Mouse (Mus musculus) intestine, embryonic 14.5 days (tissue): ENCODE measurements around the gene Pomgnt2. TPM values are rescaled to one million over a fixed set of nuclear protein-coding genes. Genes with fewer than 3 reads are reported as not detected.

Experiments used
- ATAC-seq: fragments of 200-750 bp; cut with Nextera tagmentation; replicated peaks from 2 replicates; pipeline ENCODE4 v1.8.0; 2017; ENCODE audit warnings: low read depth, moderate number of reproducible peaks, moderate TSS enrichment, moderate library complexity; ENCODE audit not compliant: low FRiP score, low TSS enrichment
- DNase-seq: peaks from one replicate; pipeline ENCODE4 v3.0.0-alpha.2; 2018; ENCODE audit warnings: low spot score
- H3K27ac ChIP-seq: fragments of 300-500 bp; sonication (generic); 2 replicates; pipeline ENCODE4 v1.5.1; 2014; ENCODE audit warnings: low read depth, mild to moderate bottlenecking, control low read depth
- H3K27me3 ChIP-seq: fragments of 300-500 bp; sonication (generic); replicated peaks from 2 replicates; pipeline ENCODE4 v1.6.1; 2014; ENCODE audit warnings: low read length, control low read depth; ENCODE audit not compliant: control insufficient read depth, insufficient read depth
- H3K36me3 ChIP-seq: fragments of 300-500 bp; sonication (generic); 2 replicates; pipeline ENCODE4 v1.6.1; 2014; ENCODE audit warnings: low read length, control low read depth; ENCODE audit not compliant: control insufficient read depth, insufficient read depth
- H3K4me1 ChIP-seq: fragments of 300-500 bp; sonication (generic); replicated peaks from 2 replicates; pipeline ENCODE4 v1.6.1; 2014; ENCODE audit warnings: low read length, control low read depth, mixed read lengths; ENCODE audit not compliant: control insufficient read depth, insufficient read depth
- H3K4me2 ChIP-seq: fragments of 300-500 bp; sonication (generic); 2 replicates; pipeline ENCODE4 v1.6.1; 2014; ENCODE audit warnings: low read length
- H3K4me3 ChIP-seq: fragments of 300-500 bp; sonication (generic); 2 replicates; pipeline ENCODE4 v1.5.1; 2014; ENCODE audit warnings: low read depth, low read length, control low read depth, mixed read lengths
- H3K9ac ChIP-seq: fragments of 300-500 bp; sonication (generic); 2 replicates; pipeline ENCODE4 v1.6.1; 2014; ENCODE audit warnings: mild to moderate bottlenecking, low read length
- H3K9me3 ChIP-seq: fragments of 300-500 bp; sonication (generic); 2 replicates; pipeline ENCODE4 v1.6.1; 2016; ENCODE audit warnings: low read length, control low read depth; ENCODE audit not compliant: control insufficient read depth
- WGBS: fragments of 180-500 bp; shearing (Covaris S2); extraction: QIAGEN DNeasy Blood & Tissue Kit; methylation state at CpG from one replicate; pipeline ENCODE4 v1.1.7; 2014; 5-methylcytosine and 5-hydroxymethylcytosine counted together
- polyA plus RNA-seq: library from polyadenylated mRNA; unstranded; fragments of >200 nt; fragmentation: Nextera tagmentation; extraction: Ambion mirVana; gene quantifications from 2 replicates; pipeline ENCODE4 v1.2.1, GENCODE M21; 2014

Gene Pomgnt2
- polyA plus RNA-seq, 1 experiment from 2014 or later, result 12.8 TPM

DNA sequence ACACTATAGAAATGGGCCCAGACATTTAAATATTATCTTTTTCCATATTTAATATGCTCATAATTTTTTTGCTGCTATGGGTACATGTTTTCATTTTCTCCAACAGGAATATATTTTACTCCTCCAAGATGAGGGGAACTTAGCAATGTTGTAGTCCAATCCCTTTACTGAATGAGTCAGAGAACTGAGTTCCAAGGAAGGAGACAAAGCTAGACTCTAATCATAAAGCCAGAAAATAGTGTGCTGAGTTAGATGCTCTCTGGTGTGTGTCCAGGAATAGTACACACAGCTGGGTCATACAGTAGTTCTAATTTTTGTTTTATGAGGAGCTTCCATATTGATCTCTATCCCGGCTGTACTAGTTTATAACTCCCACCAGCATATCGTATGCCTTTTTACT lies 9.3 kb upstream of the Pomgnt2 start:
- ATAC-seq, result no peak
- 88% methylated on average over 2 of the region's 2 CpGs for WGBS

DNA sequence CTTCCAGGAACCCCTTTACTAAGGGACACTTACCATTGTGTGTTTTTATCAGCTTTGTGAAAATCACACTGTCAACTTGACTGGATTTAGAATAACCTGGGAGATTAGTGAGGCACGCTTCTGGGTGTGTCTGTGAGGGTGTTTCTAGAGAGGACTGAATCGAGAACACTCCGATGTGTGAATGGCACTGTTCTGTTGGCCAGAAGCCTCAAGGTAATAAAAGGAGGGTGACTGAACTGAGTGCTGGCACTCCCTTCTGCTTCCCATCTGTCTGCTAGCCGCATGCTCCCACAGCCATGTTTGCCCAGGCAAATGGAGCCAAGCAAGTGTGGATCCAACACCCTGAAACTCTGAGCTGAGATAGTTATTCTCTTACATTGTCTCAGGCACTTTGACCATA lies 1.1 kb upstream of the Pomgnt2 start:
- DNase-seq (no peak), ATAC-seq (no peak)
- WGBS, result 60% methylated on average over 4 of the region's 4 CpGs

More for the DNA sequence above, 9.3 kb upstream of the Pomgnt2 start:
- Histone ChIP-seq H3K27me3 (0 out of 2 replicates have a peak, but pooled peaks cover 2% of the 10 kb centered on the region), H3K9me3 (no peaks in the 10 kb centered on the region), H3K4me2 (no peak overlapping the region), H3K36me3 (no peaks in the 10 kb centered on the region), H3K4me1 (no peaks in the 10 kb centered on the region), H3K27ac (no peak overlapping the region), H3K9ac (no peak overlapping the region), H3K4me3 (no peak overlapping the region)
- DNase-seq, result no peak

DNA sequence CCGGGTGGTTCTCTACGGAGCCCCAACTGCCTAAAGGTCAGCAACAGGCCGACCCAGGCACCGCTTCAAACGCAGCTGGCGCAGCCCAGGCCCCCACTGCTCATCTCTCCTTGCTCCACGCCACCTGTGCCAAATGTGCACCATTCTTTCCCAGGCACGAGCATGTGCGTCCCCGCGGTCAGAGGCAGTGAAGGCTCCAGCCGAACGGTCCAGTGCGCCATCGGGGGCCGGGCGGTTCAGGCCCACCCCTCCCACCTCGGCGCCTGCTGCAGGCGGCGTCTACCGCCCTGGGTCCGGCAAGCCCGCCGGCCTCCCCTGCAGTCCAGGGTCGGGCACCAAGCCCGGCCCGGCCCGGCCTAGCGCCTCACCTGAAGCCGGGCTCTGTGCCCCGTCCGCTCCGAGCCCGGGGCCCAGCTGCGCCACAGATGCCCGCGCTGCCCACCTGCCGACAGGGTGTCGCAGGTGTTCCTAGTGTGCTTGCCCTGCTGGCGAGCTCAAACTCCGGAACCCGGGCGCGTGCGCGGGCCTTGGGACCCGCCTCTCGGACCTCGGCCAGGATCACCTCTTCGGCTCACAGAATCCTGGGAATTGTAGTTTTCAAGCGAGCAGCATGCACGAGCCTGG lies 1.3 kb downstream of the Pomgnt2 start:
- 0 out of 2 replicates have a peak, but pooled peaks cover 2% of the 10 kb centered on the region for H3K4me1 ChIP-seq
- peak overlapping the region; percentile 72 for H3K9ac ChIP-seq
- no peaks in the 10 kb centered on the region for H3K36me3 ChIP-seq
- H3K27me3 ChIP-seq, result no peaks in the 10 kb centered on the region
- under 1% methylated on average over 50 of the region's 53 CpGs for WGBS
- peak overlapping the region; percentile 73 for H3K4me3 ChIP-seq
- H3K4me2 ChIP-seq, result peak overlapping the region; percentile 96
- no peaks in the 10 kb centered on the region for H3K9me3 ChIP-seq
- peak; percentile 88 for DNase-seq
- peak; percentile 82 for ATAC-seq
- no peak overlapping the region for H3K27ac ChIP-seq

More for the DNA sequence above, 1.1 kb upstream of the Pomgnt2 start:
- H3K9ac ChIP-seq, result no peak overlapping the region
- H3K27me3 ChIP-seq, result no peaks in the 10 kb centered on the region
- H3K27ac ChIP-seq, result no peak overlapping the region
- no peak overlapping the region for H3K4me2 ChIP-seq
- H3K36me3 ChIP-seq, result no peaks in the 10 kb centered on the region
- no peaks in the 10 kb centered on the region for H3K4me1 ChIP-seq
- H3K4me3 ChIP-seq, result no peak overlapping the region
- no peaks in the 10 kb centered on the region for H3K9me3 ChIP-seq

DNA sequence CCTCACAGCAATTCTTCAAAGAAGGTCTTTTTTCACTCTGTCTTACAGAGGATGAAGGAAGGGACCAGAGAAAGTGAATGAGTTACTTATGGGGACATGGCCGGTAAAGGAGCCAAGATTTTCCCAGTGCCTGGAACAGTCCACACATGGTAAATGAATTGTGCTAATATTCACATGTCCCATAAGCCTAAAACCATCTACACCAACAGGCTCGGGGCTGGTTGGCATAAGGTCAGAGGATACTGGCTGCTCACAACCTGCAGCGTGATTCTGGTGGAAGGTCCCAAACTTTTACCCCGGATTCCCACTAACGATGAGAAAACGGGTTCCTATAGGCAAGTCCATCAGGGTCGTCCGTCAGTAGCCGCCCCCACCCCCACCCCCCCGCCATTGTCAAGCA lies 1.8 kb downstream of the Pomgnt2 start:
- Histone ChIP-seq H3K9ac (peak overlapping the region; percentile 72), H3K4me3 (peak overlapping the region; percentile 73), H3K9me3 (no peaks in the 10 kb centered on the region), H3K4me1 (0 out of 2 replicates have a peak, but pooled peaks cover 2% of the 10 kb centered on the region), H3K27ac (no peak overlapping the region), H3K4me2 (peak overlapping the region; percentile 96), H3K27me3 (no peaks in the 10 kb centered on the region), H3K36me3 (no peaks in the 10 kb centered on the region)
- WGBS, result 14% methylated on average over 10 of the region's 10 CpGs
- ATAC-seq, result 0 out of 2 replicates have a peak, but pooled peaks have one; percentile 21
- no peak for DNase-seq

DNA sequence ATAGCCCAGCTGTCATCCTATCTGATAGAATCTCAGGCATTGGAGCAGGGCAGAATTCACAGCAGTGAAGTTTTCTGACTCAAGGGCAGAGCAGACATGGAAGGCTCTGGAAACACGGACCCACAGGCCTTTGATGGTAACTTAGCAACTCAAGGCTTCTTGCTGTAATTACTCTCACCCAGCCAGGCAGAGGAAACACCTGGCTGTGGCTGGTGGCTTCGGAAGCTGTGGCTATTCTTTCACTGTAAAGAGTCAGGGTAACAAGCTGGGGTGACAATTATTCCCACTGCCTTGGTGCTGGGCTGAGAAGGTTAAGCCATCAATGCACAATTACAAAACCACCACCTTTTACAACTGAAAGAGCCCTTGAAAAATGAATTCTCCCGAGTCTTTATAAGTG lies 3.9 kb downstream of the Pomgnt2 start:
- Histone ChIP-seq H3K36me3 (no peaks in the 10 kb centered on the region), H3K27me3 (no peaks in the 10 kb centered on the region), H3K4me2 (no peak overlapping the region), H3K9ac (no peak overlapping the region), H3K27ac (no peak overlapping the region), H3K9me3 (no peaks in the 10 kb centered on the region), H3K4me1 (0 out of 2 replicates have a peak, but pooled peaks cover 2% of the 10 kb centered on the region), H3K4me3 (no peak overlapping the region)
- WGBS, result 71% methylated on average over 3 of the region's 3 CpGs
- no peak for DNase-seq
- no peak for ATAC-seq

DNA sequence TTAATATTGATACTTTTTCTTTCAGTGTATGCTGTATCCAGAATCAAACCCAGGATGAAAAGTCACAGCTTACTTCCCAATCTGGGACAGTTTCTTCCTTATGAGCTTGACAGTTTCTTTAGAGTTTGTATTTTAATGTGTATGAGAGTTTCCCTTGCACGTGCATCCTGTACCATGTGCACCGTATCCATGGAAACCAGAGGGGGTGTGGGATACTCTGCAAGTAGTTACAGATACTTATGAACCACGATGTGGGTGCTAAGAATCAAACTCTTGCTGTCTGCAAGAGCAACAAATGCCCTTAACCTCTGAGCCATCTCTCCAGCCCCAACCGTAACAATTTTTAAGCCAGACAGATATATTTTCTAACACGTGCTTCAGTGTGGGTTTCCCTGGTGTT lies 5.9 kb downstream of the Pomgnt2 start:
- Histone ChIP-seq H3K4me1 (0 out of 2 replicates have a peak, but pooled peaks cover 2% of the 10 kb centered on the region), H3K27me3 (no peaks in the 10 kb centered on the region), H3K4me3 (no peak overlapping the region), H3K9me3 (no peaks in the 10 kb centered on the region), H3K9ac (no peak overlapping the region), H3K36me3 (no peaks in the 10 kb centered on the region), H3K27ac (no peak overlapping the region), H3K4me2 (no peak overlapping the region)
- 75% methylated on average over 5 of the region's 5 CpGs for WGBS
- ATAC-seq, result no peak
- DNase-seq, result no peak

DNA sequence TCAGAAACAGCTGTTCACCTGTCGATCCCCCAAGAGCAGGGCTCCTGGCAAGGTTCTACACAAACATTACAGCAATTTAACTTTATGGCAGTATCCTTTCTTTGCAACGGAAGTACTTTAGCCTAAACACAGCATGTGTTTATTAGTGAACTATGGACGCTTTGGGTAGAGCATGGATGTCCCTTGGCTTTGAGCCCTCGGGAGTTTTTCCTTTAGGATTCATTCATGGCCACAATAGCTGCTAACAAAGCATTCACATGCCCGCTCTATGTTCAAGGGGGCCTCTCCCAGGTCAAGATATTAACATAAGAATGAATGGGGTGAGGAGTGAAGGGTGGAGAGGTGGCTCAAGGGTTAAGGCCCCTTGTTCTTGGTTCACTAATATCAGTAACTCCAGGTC lies 7.4 kb downstream of the Pomgnt2 start:
- no peak overlapping the region for H3K4me3 ChIP-seq
- WGBS, result 53% methylated on average over 5 of the region's 5 CpGs
- H3K27ac ChIP-seq, result no peak overlapping the region
- 0 out of 2 replicates have a peak, but pooled peaks cover 2% of the 10 kb centered on the region for H3K4me1 ChIP-seq
- no peak overlapping the region for H3K4me2 ChIP-seq
- H3K27me3 ChIP-seq, result no peaks in the 10 kb centered on the region
- DNase-seq, result no peak
- H3K9me3 ChIP-seq, result no peaks in the 10 kb centered on the region
- no peak overlapping the region for H3K9ac ChIP-seq
- no peak for ATAC-seq
- H3K36me3 ChIP-seq, result no peaks in the 10 kb centered on the region

DNA sequence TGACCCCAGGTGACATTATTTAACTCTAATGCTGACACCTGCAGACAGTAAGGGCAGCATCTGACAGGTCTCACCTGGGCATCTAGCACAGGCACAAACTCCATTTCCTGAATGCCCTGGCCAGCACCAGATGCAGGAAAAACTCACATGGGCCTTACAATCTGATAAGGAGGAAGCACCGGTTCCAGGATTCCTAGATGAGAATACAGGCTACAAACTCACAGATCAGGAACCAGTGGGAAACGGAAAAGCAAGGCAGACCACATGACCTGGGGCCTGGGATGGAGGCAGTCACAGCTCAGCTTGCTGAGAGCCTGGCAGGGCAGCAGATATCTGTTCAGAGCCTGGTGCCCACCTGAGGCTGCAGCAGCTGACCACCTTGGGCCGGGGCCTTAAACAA lies 8.0 kb downstream of the Pomgnt2 start:
- H3K36me3 ChIP-seq, result no peaks in the 10 kb centered on the region
- H3K27ac ChIP-seq, result no peak overlapping the region
- no peak for DNase-seq
- H3K4me3 ChIP-seq, result no peak overlapping the region
- ATAC-seq, result no peak
- H3K27me3 ChIP-seq, result no peaks in the 10 kb centered on the region
- 0 out of 2 replicates have a peak, but pooled peaks cover 2% of the 10 kb centered on the region for H3K4me1 ChIP-seq
- WGBS, result 70% methylated on average over 3 of the region's 3 CpGs
- H3K9ac ChIP-seq, result no peak overlapping the region
- H3K9me3 ChIP-seq, result no peaks in the 10 kb centered on the region
- no peak overlapping the region for H3K4me2 ChIP-seq
